Comparison of ENCODE assay signal across 16 mouse cellular contexts in the genomic region with DNA sequence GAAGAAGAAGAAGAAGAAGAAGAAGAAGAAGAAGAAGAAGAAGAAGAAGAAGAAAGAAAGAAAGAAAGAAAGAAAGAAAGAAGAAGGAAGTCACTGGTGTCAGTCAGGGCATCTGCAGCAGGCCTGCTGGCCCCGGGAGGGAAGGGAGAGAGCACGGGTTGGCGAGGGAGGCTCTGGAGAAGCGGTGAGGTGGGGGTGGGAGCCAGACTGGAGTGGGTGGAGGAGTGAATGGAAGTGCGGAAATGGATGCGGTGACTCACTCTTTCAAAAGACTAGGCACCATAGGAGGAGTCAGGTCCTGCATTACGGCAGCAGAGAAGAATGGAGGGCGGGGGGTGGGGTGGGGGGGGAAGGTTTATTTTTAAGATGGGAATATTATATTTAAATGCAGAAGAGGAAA. TPM values are rescaled to one million over a fixed set of nuclear protein-coding genes. Genes with fewer than 3 reads are reported as not detected.
DNase-seq lines count a peak whose midpoint lies in the region; ATAC-seq and TF ChIP-seq lines count a peak whose summit lies in the region.
"Had no signal": no experiment of that assay in that cellular context is flagged by ENCODE, and none has a peak within 500 bp of the region (broad histone marks: within the 10 kb centered on the region; RNA-seq: fewer than 3 reads in every experiment).

No protein-coding gene starts in this region.

- ATAC-seq in kidney, embryonic 16.5 days (ENCODE audit: low FRiP score, low TSS enrichment): no peak
- ATAC-seq in heart, embryonic 11.5 days (replicated peaks; ENCODE audit: insufficient number of reproducible peaks, low FRiP score, low TSS enrichment): no peak

- no peak overlapping the region for H3K4me2 ChIP-seq in kidney, embryonic 16.5 days (replicated peaks; ENCODE audit: low read depth, low read length)
- no peak overlapping the region for H3K4me2 ChIP-seq in heart, embryonic 11.5 days
- H3K4me2 ChIP-seq: limb, embryonic 15.5 days; lung, embryonic 14.5 days had no signal

- TF ChIP-seq EP300 in MEL (IDR thresholded peaks at IDR 0.05; ENCODE audit: low read depth in 1 of 2, low read length in 2 of 2): no peak

- H3K4me3 ChIP-seq in MEL (ENCODE audit: control insufficient read depth in 1 of 2, insufficient read depth in 1 of 2, low read depth in 2 of 2, low read length in 2 of 2): peak overlapping the region; percentile 32 to 36
- H3K4me3 ChIP-seq in kidney, embryonic 16.5 days (ENCODE audit: low read length): no peak overlapping the region
- H3K4me3 ChIP-seq in heart, embryonic 11.5 days (ENCODE audit: low read depth, low read length): no peak overlapping the region
- H3K4me3 ChIP-seq: limb, embryonic 15.5 days had no signal

- H3K79me2 ChIP-seq in MEL (ENCODE audit: control insufficient read depth, insufficient read depth, low read length, poor library complexity): peaks cover 26% of the 10 kb centered on the region

- peak overlapping the region; percentile 60 for H3K9ac ChIP-seq in MEL (ENCODE audit: control insufficient read depth, low read depth, low read length, poor library complexity, severe bottlenecking)
- no peak overlapping the region for H3K9ac ChIP-seq in kidney, embryonic 16.5 days (replicated peaks; ENCODE audit: low read length)
- no peak overlapping the region for H3K9ac ChIP-seq in heart, embryonic 11.5 days (ENCODE audit: low read depth, low read length)
- H3K9ac ChIP-seq: limb, embryonic 15.5 days; lung, embryonic 14.5 days had no signal

- H3K9me3 ChIP-seq in MEL (replicated peaks; ENCODE audit: insufficient read depth, low read length): no peaks in the 10 kb centered on the region
- no peaks in the 10 kb centered on the region for H3K9me3 ChIP-seq in kidney, embryonic 16.5 days (ENCODE audit: low read length)
- H3K9me3 ChIP-seq in heart, embryonic 11.5 days (replicated peaks; ENCODE audit: control insufficient read depth, low read length): no peaks in the 10 kb centered on the region
- H3K9me3 ChIP-seq: limb, embryonic 15.5 days had no signal

- WGBS in kidney, embryonic 16.5 days: 69% methylated on average over 8 of the region's 8 CpGs
- WGBS in heart, embryonic 11.5 days (ENCODE audit: insufficient replicate concordance): 53% methylated on average over 8 of the region's 8 CpGs

- DNase-seq in left cerebral cortex, adult 18-20 months (ENCODE audit: low spot score in 2 of 2): peak; percentile 56 to 72
- no peak for DNase-seq in left cerebral cortex, adult 11 months (ENCODE audit: low spot score)
- DNase-seq in MEL (ENCODE audit: low read depth, low spot score) (no peak), NIH3T3 (ENCODE audit: low read depth) (peak; percentile 78)
- peak; percentile 48 for DNase-seq in right cerebral cortex, postnatal 14 days
- DNase-seq: adrenal gland, postnatal 25 days; cerebellum, postnatal 10 days; heart, adult 11 months; heart, postnatal 36 days; kidney, adult 8-10 months; lung, embryonic 14.5 days; spleen, adult 18-20 months had no signal

- TF ChIP-seq CTCF in MEL (IDR thresholded peaks at IDR 0.05 in 2 of 3, conservative IDR thresholded peaks at IDR 0.05 in 1 of 3; ENCODE audit: control insufficient read depth in 1 of 3, insufficient read depth in 1 of 3, low read depth in 2 of 3, low read length in 3 of 3, poor library complexity in 1 of 3, severe bottlenecking in 1 of 3): no peak

- H3K36me3 ChIP-seq in MEL (ENCODE audit: control insufficient read depth in 1 of 2, insufficient read depth in 2 of 2, low read length in 2 of 2): peaks cover 0 to 67% of the 10 kb centered on the region in 2 experiments; a peak in 3 of 4 replicates
- H3K36me3 ChIP-seq in kidney, embryonic 16.5 days (ENCODE audit: insufficient read depth, low read length): no peaks in the 10 kb centered on the region
- no peaks in the 10 kb centered on the region for H3K36me3 ChIP-seq in heart, embryonic 11.5 days (ENCODE audit: control insufficient read depth, insufficient read depth, low read length)
- H3K36me3 ChIP-seq: limb, embryonic 15.5 days had no signal

- TF ChIP-seq RAD21 in MEL (IDR thresholded peaks at IDR 0.05; ENCODE audit: low read depth, low read length): no peak

- TF ChIP-seq POLR2A in MEL (IDR thresholded peaks at IDR 0.05; ENCODE audit: control insufficient read depth in 1 of 2, insufficient read depth in 1 of 2, low read depth in 1 of 2, low read length in 2 of 2, poor library complexity in 1 of 2): no peak

- H3K27ac ChIP-seq in MEL (ENCODE audit: control insufficient read depth, low read depth, low read length): peak overlapping the region; percentile 67
- H3K27ac ChIP-seq in kidney, embryonic 16.5 days (ENCODE audit: low read length): no peak overlapping the region
- H3K27ac ChIP-seq in heart, embryonic 11.5 days (ENCODE audit: low read depth, low read length): no peak overlapping the region
- H3K27ac ChIP-seq: limb, embryonic 15.5 days had no signal

- H3K27me3 ChIP-seq in MEL (ENCODE audit: control insufficient read depth in 1 of 2, insufficient read depth in 2 of 2, low read length in 2 of 2): no peaks in the 10 kb centered on the region
- H3K27me3 ChIP-seq in kidney, embryonic 16.5 days (ENCODE audit: insufficient read depth, low read length): no peaks in the 10 kb centered on the region
- no peaks in the 10 kb centered on the region for H3K27me3 ChIP-seq in heart, embryonic 11.5 days (ENCODE audit: control insufficient read depth, insufficient read depth, low read length)
- H3K27me3 ChIP-seq: CH12.LX; limb, embryonic 15.5 days had no signal

- H3K4me1 ChIP-seq in MEL (ENCODE audit: control insufficient read depth in 1 of 2, insufficient read depth in 2 of 2, low read length in 2 of 2): peaks cover 36 to 73% of the 10 kb centered on the region in 2 experiments
- H3K4me1 ChIP-seq in kidney, embryonic 16.5 days (ENCODE audit: insufficient read depth, low read length): peaks cover 8% of the 10 kb centered on the region
- peaks cover 35% of the 10 kb centered on the region for H3K4me1 ChIP-seq in heart, embryonic 11.5 days (ENCODE audit: control insufficient read depth, insufficient read depth, low read length)

TF ChIP-seq in MEL, 35 proteins besides CTCF, POLR2A, EP300 and RAD21:
- TF ChIP-seq ZMIZ1 (IDR thresholded peaks at IDR 0.05; ENCODE audit: low read depth, low read length) (no peak), USF1 (IDR thresholded peaks at IDR 0.05; ENCODE audit: low read depth, low read length) (peak; percentile 5; the same call in 1 of the 2 replicates), NELFE (IDR thresholded peaks at IDR 0.05; ENCODE audit: low read depth, low read length) (no peak)

RNA-seq across cellular contexts. Expression of a gene that starts 5.6 kb away (rescaled TPM):
- 1 to 10 TPM; 7.2 to 7.7 TPM for total RNA-seq in left cerebral cortex, adult 18-20 months (2021)
- total RNA-seq in MEL (2012; rRNA removed): 25.3 and 29.3 TPM in 2 replicates
- polyA plus RNA-seq in MEL (2012; ENCODE audit: insufficient read depth in 1 of 2, insufficient read length in 2 of 2, low read depth in 1 of 2, low replicate concordance in 2 of 2, missing spikeins in 1 of 2): 100 to 1,000 TPM in 1 of 2 experiments, 10 to 100 TPM in 1; 40.8 to 254 TPM
- 1.3 and 1.5 TPM in 2 replicates for polyA plus RNA-seq in kidney, embryonic 16.5 days (2015; fragmentation: Nextera tagmentation; extraction: Ambion mirVana)
- 0.36 and 1.00 TPM in 2 replicates for polyA plus RNA-seq in heart, embryonic 11.5 days (2014; fragmentation: Nextera tagmentation; extraction: Ambion mirVana)

RNA-seq across cellular contexts. Expression of a gene that starts 34.9 kb away (rescaled TPM):
- 10 to 100 TPM; 50.6 to 53.3 TPM for total RNA-seq in left cerebral cortex, adult 18-20 months (2021)
- total RNA-seq in MEL (2012; rRNA removed): 1.5 TPM in 2 replicates
- polyA plus RNA-seq in MEL (2012; ENCODE audit: insufficient read depth in 1 of 2, insufficient read length in 2 of 2, low read depth in 1 of 2, low replicate concordance in 2 of 2, missing spikeins in 1 of 2): 1 to 10 TPM in 1 of 2 experiments, not detected in 1; 1.9 TPM
- polyA plus RNA-seq in kidney, embryonic 16.5 days (2015; fragmentation: Nextera tagmentation; extraction: Ambion mirVana): 33.3 and 39.6 TPM in 2 replicates
- 23.9 and 28.4 TPM in 2 replicates for polyA plus RNA-seq in heart, embryonic 11.5 days (2014; fragmentation: Nextera tagmentation; extraction: Ambion mirVana)

RNA-seq across cellular contexts. Expression of a gene that starts 58.1 kb away (rescaled TPM):
- 10 to 100 TPM; 19.1 to 20.7 TPM for total RNA-seq in left cerebral cortex, adult 18-20 months (2021)
- 14.7 and 15.2 TPM in 2 replicates for total RNA-seq in MEL (2012; rRNA removed)
- 10 to 100 TPM in 1 of 2 experiments, not detected in 1; 30.9 TPM for polyA plus RNA-seq in MEL (2012; ENCODE audit: insufficient read depth in 1 of 2, insufficient read length in 2 of 2, low read depth in 1 of 2, low replicate concordance in 2 of 2, missing spikeins in 1 of 2)
- polyA plus RNA-seq in kidney, embryonic 16.5 days (2015; fragmentation: Nextera tagmentation; extraction: Ambion mirVana): 25.0 and 26.1 TPM in 2 replicates
- polyA plus RNA-seq in heart, embryonic 11.5 days (2014; fragmentation: Nextera tagmentation; extraction: Ambion mirVana): 13.1 and 13.8 TPM in 2 replicates

Comparison
In these comparisons a context has a peak if more than half of its experiments do, and no peak if none do; other contexts are left out.
1. DNase-seq: peak in left cerebral cortex, adult 18-20 months (2 of 2), NIH3T3 (single experiment) and right cerebral cortex, postnatal 14 days (single experiment); none in left cerebral cortex, adult 11 months (single experiment) and MEL (single experiment).
2. H3K4me3 ChIP-seq: peak in MEL (2 of 2); none in kidney, embryonic 16.5 days (single experiment) and heart, embryonic 11.5 days (single experiment).
3. RNA of a gene that starts 5.6 kb away (polyA plus RNA-seq): 40.8 to 254 TPM in MEL; 1.3 to 1.5 TPM in kidney, embryonic 16.5 days and 0.36 to 1.00 TPM in heart, embryonic 11.5 days; every median in the first group is over 10 times any median in the second.